Mouse (Mus musculus): ENCODE data around the gene Oxct2a.
"Not testable (repeated sequence)": the region's sequence is repeated elsewhere in the genome, so short reads cannot be mapped to it uniquely, and the experiment has no call there.

The Oxct2a gene

DNA sequence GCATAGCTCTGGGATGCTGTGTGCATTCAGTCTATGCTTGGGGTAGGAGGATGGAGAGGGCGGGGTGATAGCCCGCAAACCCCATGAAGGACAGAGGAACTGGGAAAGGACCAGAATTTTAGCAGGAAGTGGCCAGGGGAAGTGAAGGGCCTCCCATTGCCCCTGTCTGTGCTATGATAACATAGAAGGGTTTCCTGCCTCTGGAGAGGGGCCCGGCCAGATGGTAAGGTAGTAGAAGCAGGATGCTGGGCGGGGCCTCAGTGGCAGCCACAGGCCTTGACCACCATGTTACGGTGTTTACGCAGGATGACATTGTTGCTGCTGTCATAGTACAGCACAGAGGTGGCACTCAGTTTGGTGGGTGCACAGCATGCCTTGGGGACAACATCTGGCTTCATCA, 10.4 kb downstream of the Oxct2a start:
- in situ Hi-C loops (cut with MboI, MseI) = no loop called here

GRCm38 (mm10) chr4:123311845-123312244, 11.6 kb downstream of the Oxct2a start:
- in situ Hi-C loops (cut with MboI, MseI) = no loop called here

DNA sequence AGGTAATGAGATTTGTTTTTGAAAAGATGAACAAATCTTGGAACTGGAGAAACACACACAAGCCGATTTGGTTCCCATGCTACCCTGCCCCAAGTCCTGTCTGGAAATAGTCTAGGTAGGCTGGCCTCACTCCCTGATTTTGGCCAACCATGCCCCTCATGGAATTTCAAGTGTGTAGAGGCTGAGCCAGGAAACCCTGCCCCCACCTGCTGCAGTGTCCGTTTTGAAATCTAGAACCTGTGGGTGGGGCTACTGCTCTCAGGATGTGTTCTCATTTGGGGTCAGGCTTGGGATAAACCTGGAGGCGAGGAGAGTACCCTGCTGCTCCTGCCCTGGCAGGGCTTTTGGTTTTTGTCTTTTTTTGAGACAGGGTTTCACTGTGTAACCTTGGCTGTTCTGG, 15.1 kb downstream of the Oxct2a start:
- in situ Hi-C loops (cut with MboI, MseI) = no loop called here

GRCm38 (mm10) chr4:123306999-123307398, 16.4 kb downstream of the Oxct2a start:
- in situ Hi-C loops (cut with MboI, MseI) = no loop called here

- in situ Hi-C loops (cut with MboI, MseI) = no loop called here
Observed at GRCm38 (mm10) chr4:123305789-123306188, 17.6 kb downstream of the Oxct2a start.

GRCm38 (mm10) chr4:123298980-123299670, 24.3 kb downstream of the Oxct2a start:
- in situ Hi-C loops (cut with MboI, MseI) = loop anchor here (5.0 kb wide), 1 partner anchor 88 kb away; no protein-coding TSS in a partner anchor

DNA sequence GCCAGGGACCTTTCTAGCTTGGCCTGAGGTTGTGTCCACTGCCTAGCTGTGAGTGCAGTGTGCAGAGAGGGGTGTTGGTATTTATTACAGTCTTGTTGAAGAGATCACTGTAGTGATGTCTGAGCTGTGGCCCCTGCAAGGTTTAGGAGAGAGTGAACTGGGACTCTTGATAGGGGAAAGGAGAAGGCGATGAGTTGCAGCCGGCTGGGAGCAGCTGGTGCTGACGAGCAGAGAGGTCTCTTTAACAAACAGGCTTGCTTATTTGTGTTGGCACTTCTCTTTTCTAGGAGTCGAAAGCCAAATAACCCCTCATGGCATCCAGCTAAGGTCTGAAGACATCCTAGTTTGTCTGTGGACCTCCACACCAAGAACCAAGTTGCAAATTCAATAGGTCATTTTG, 25.2 kb downstream of the Oxct2a start:
- in situ Hi-C loops (cut with MboI, MseI) = loop anchor here (5.0 kb wide), 1 partner anchor 89 kb away; no protein-coding TSS in a partner anchor

- in situ Hi-C loops (cut with MboI, MseI) = loop anchor here (5.0 kb wide), 1 partner anchor 90 kb away; no protein-coding TSS in a partner anchor
Observed at GRCm38 (mm10) chr4:123297195-123297960, 26.1 kb downstream of the Oxct2a start.

- in situ Hi-C loops (cut with MboI, MseI) = loop anchor here (5.0 kb wide), 1 partner anchor 91 kb away; no protein-coding TSS in a partner anchor
Observed at GRCm38 (mm10) chr4:123296148-123296534, 27.3 kb downstream of the Oxct2a start.

DNA sequence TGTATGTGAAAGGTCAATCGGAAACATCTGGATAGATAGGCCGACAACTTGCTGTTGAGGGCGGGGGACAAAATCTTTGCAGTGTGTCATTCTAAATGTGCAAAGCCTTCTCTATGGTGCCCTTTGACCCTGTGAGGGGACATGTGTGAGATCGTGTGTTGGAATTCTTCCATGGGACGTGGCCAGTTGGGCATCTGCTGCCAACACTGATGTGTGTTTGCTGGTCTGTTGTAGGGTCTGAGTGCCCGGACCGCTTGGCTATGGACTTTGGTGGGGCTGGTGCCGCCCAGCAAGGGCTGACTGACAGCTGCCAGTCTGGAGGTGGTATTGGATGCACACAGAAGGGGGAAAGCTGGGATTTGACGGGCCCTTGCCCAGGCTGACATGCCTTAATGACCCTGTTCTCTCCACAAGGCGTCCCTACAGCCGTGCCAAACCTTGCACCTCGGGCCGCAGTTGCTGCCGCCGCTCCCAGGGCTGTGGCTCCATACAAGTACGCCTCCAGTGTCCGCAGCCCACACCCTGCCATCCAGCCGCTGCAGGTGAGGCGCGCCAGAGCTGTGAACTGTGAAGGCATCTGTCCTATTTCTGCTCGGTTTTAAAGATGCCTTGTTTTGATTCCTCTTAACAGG, 27.8 kb downstream of the Oxct2a start:
- in situ Hi-C loops (cut with MboI, MseI) = loop anchor here (5.0 kb wide), 1 partner anchor 92 kb away; no protein-coding TSS in a partner anchor

GRCm38 (mm10) chr4:123295026-123295425, 28.4 kb downstream of the Oxct2a start:
- in situ Hi-C loops (cut with MboI, MseI) = loop anchor here (5.0 kb wide), 1 partner anchor 92 kb away; no protein-coding TSS in a partner anchor

DNA sequence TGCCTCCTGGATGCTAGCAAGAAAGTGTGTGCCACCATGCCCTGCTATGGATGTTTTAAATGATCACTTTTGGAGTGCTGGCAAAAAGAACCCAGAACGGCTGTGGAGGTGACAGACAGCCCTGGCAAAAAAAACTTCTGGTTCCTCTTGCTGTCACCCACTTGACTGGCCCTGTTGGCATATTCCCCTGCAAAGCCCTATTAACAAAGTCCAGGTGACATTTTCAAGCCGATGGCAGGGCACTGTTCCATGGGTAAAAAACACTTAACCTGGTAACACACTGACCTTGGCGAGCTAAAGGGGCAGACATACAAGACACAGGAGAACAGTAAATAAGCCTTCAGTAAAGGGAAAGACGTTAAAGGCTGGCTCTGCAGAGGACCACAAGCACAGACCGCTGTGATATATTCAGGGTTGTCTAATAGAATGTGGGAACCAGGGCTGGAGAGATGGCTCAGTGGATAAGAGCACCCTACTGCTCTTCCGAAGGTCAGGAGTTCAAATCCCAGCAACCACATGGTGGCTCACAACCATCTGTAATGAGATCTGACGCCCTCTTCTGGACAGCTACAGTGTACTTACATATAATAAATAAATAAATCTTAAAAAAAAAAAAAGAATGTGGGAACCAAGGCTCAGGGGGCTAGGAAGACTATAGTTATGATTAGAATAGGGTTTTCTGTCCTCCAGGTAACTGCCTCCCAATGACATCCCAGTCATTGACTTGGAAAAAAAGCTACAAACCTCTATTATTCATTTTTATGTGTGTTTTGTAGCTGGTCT, 29.6 kb downstream of the Oxct2a start:
- in situ Hi-C loops (cut with MboI, MseI) = no loop called here

- in situ Hi-C loops (cut with MboI, MseI) = no loop called here
Observed at GRCm38 (mm10) chr4:123292989-123293388, 30.4 kb downstream of the Oxct2a start.

- in situ Hi-C loops (cut with MboI, MseI) = no loop called here
Observed at GRCm38 (mm10) chr4:123292390-123292789, 31.0 kb downstream of the Oxct2a start.

GRCm38 (mm10) chr4:123289038-123289437, 34.4 kb downstream of the Oxct2a start:
- in situ Hi-C loops (cut with MboI, MseI) = no loop called here

- in situ Hi-C loops (cut with MboI, MseI) = no loop called here
Observed at GRCm38 (mm10) chr4:123286790-123287189, 36.6 kb downstream of the Oxct2a start.

- in situ Hi-C loops (cut with MboI, MseI) = no loop called here
Observed at GRCm38 (mm10) chr4:123284731-123285624, 38.5 kb downstream of the Oxct2a start.

GRCm38 (mm10) chr4:123283675-123284064, 39.8 kb downstream of the Oxct2a start:
- in situ Hi-C loops (cut with MboI, MseI) = not testable (repeated sequence)

DNA sequence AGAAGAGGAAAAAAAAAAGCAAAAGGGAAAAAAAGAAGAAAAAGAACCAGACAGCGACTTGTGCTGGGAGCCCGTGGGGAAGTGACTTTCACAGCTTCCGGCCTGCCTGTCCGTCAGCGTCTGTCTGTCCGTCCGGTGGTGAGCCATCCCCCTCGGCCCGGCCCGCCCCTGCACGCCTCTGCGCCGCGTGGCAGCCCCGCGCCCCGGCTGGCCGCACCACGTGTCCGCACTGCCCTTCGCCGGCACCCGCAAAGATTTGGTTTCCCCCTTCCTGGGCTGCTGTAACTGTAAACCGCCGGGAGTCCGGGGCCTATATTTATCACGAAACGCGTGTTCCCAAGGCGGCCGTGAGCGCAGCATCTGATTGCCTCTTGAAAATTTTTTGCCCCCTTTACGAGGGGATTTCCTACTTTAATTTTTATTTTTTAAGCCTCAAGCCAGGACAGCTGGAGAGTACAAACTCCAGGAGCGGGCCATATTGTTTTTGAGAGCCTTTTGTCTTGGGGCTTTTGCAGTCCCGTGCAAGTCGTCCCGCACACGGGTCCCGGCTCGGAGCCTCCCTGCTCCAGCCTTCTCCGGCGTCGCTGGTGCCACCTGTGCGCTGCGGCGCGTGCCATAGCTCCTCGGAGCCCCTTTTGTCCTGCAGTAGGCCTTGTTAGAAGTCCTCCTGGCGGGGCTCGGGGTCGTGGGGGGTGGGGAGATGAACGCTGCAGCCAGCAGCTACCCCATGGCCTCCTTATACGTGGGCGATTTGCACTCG, 40.3 kb downstream of the Oxct2a start:
- in situ Hi-C loops (cut with MboI, MseI) = not testable (repeated sequence)

GRCm38 (mm10) chr4:123282500-123282899, 40.9 kb downstream of the Oxct2a start:
- in situ Hi-C loops (cut with MboI, MseI) = no loop called here

All from regulatory T cell (primary cell).